Mouse (Mus musculus) lung, adult 18-20 months (tissue): ENCODE results near the gene Tial1.

Experiments used
- DNase-seq, 2 experiments: peaks; one replicate each; pipeline ENCODE4 v3.0.0; 2022; ENCODE audit warnings: mixed read lengths in 2 of 2

The Tial1 gene

GRCm38 (mm10) chr7:128414433-128414832 is 47.1 kb downstream of the Tial1 start:
- DNase-seq = no peak

GRCm38 (mm10) chr7:128412071-128412833 is 49.3 kb downstream of the Tial1 start:
- DNase-seq = peak; percentile 25 to 64

GRCm38 (mm10) chr7:128410708-128411413 is 50.7 kb downstream of the Tial1 start:
- no peak for DNase-seq

- DNase-seq = no peak
Measured at GRCm38 (mm10) chr7:128408265-128408664, 53.3 kb downstream of the Tial1 start.

GRCm38 (mm10) chr7:128403988-128404387 is 57.5 kb downstream of the Tial1 start:
- DNase-seq = no peak

GRCm38 (mm10) chr7:128403586-128403985 is 57.9 kb downstream of the Tial1 start:
- DNase-seq = no peak

- no peak for DNase-seq
Measured at GRCm38 (mm10) chr7:128403128-128403527, 58.4 kb downstream of the Tial1 start.

GRCm38 (mm10) chr7:128402577-128402976 is 58.9 kb downstream of the Tial1 start:
- no peak for DNase-seq

- peak in 1 of 2 experiments; percentile 22 for DNase-seq
Measured at GRCm38 (mm10) chr7:128398664-128399063, 62.9 kb downstream of the Tial1 start.

GRCm38 (mm10) chr7:128397066-128397465 is 64.5 kb downstream of the Tial1 start:
- DNase-seq = no peak

- no peak for DNase-seq
Measured at GRCm38 (mm10) chr7:128393756-128394155, 67.8 kb downstream of the Tial1 start.

- peak in 1 of 2 experiments; percentile 13 for DNase-seq
Measured at GRCm38 (mm10) chr7:128392972-128393314, 68.6 kb downstream of the Tial1 start.

- DNase-seq = peak; percentile 38 to 57
Measured at GRCm38 (mm10) chr7:128392071-128392971, 69.2 kb downstream of the Tial1 start.

GRCm38 (mm10) chr7:128391267-128392057 is 70.1 kb downstream of the Tial1 start:
- DNase-seq = no peak
